Mouse (Mus musculus) megakaryocyte-erythroid progenitor cell, adult 5 weeks (primary cell): ENCODE measurements around the gene Rpl7l1. TPM values are rescaled to one million over a fixed set of nuclear protein-coding genes. Genes with fewer than 3 reads are reported as not detected.

Source experiments
- polyA plus RNA-seq: library from polyadenylated mRNA; stranded (reverse); fragments of >175 nt; gene quantifications from 2 replicates; pipeline ENCODE4 v1.2.3, GENCODE M21; 2012

The Rpl7l1 gene
- polyA plus RNA-seq = 7.7 and 8.4 TPM in 2 replicates

GRCm38 (mm10) chr17:46782341-46783221 is at the start of gene Rpl7l1:
Gene Rpl7l1, minus strand, starts transcription at chr17:46782672.

GRCm38 (mm10) chr17:46772404-46773277 is 9.8 kb downstream of the Rpl7l1 start, which contains the start of gene 2310039H08Rik:
Gene 2310039H08Rik, plus strand, starts transcription at chr17:46772635.

GRCm38 (mm10) chr17:46763544-46763943 is 18.9 kb downstream of the Rpl7l1 start, which contains the start of gene Ptcra:
Gene Ptcra, minus strand, starts transcription at chr17:46763712.

GRCm38 (mm10) chr17:46751794-46752556 is 30.5 kb downstream of the Rpl7l1 start, which contains the start of gene Cnpy3:
Gene Cnpy3, minus strand, starts transcription at chr17:46752214.

GRCm38 (mm10) chr17:46728904-46729318 is 53.6 kb downstream of the Rpl7l1 start, which contains the start of gene Gnmt:
Gene Gnmt, minus strand, starts transcription at chr17:46729168.

Other genes starting within 250 kb of the Rpl7l1 start
- 23.6 and 36.5 TPM in 2 replicates for gene Cul9, start 236.3 kb downstream of the Rpl7l1 start, polyA plus RNA-seq
- gene Srf, start 226.5 kb downstream of the Rpl7l1 start, polyA plus RNA-seq = 174 and 199 TPM in 2 replicates
- 4.9 and 8.5 TPM in 2 replicates for gene Ptk7, start 153.2 kb downstream of the Rpl7l1 start, polyA plus RNA-seq
- 23.7 and 24.4 TPM in 2 replicates for gene Klc4, start 136.7 kb downstream of the Rpl7l1 start, polyA plus RNA-seq
- gene Mrpl2, start 136.4 kb downstream of the Rpl7l1 start, polyA plus RNA-seq = 618 and 740 TPM in 2 replicates
- 44.9 and 63.5 TPM in 2 replicates for gene Cul7, start 132.3 kb downstream of the Rpl7l1 start, polyA plus RNA-seq
- 34.7 and 49.3 TPM in 2 replicates for gene Rrp36, start 108.3 kb downstream of the Rpl7l1 start, polyA plus RNA-seq
- gene Mea1, start 103.9 kb downstream of the Rpl7l1 start, polyA plus RNA-seq = 117 and 127 TPM in 2 replicates
- gene Klhdc3, start 101.8 kb downstream of the Rpl7l1 start, polyA plus RNA-seq = 207 and 208 TPM in 2 replicates
- 75.2 and 77.5 TPM in 2 replicates for gene Ppp2r5d, start 77.6 kb downstream of the Rpl7l1 start, polyA plus RNA-seq
- 60.6 and 61.7 TPM in 2 replicates for gene Pex6, start 71.2 kb downstream of the Rpl7l1 start, polyA plus RNA-seq
- 0.31 and 0.82 TPM in 2 replicates for gene Gnmt, start 53.5 kb downstream of the Rpl7l1 start, polyA plus RNA-seq
- 258 and 301 TPM in 2 replicates for gene Cnpy3, start 30.5 kb downstream of the Rpl7l1 start, polyA plus RNA-seq
- gene Ptcra, start 19.0 kb downstream of the Rpl7l1 start, polyA plus RNA-seq = 0.25 TPM in 1 of 2 replicates, not detected in the other
- 143 and 146 TPM in 2 replicates for gene 2310039H08Rik, start 10.0 kb downstream of the Rpl7l1 start, polyA plus RNA-seq
- 10.2 and 11.5 TPM in 2 replicates for gene Bicral, start 75.8 kb upstream of the Rpl7l1 start, polyA plus RNA-seq
- gene Tbcc, start 108.0 kb upstream of the Rpl7l1 start, polyA plus RNA-seq = 26.7 and 30.1 TPM in 2 replicates
- not detected in 2 replicates for gene Prph2, start 127.8 kb upstream of the Rpl7l1 start, polyA plus RNA-seq
- 8.5 and 10.9 TPM in 2 replicates for gene Ubr2, start 227.9 kb upstream of the Rpl7l1 start, polyA plus RNA-seq